Mouse (Mus musculus) erythroblast, embryonic 14.5 days (primary cell): ENCODE results near the gene Vstm4. TPM values are rescaled to one million over a fixed set of nuclear protein-coding genes. Genes with fewer than 3 reads are reported as not detected.

Experiments
- H3K27me3 ChIP-seq: 2 replicates; pipeline ENCODE4 v1.6.1; 2012; ENCODE audit warnings: inconsistent platforms; ENCODE audit not compliant: control insufficient read depth
- H3K36me3 ChIP-seq: 2 replicates; pipeline ENCODE4 v1.6.1; 2012; ENCODE audit warnings: mild to moderate bottlenecking, inconsistent platforms; ENCODE audit not compliant: control insufficient read depth
- H3K4me1 ChIP-seq: 2 replicates; pipeline ENCODE4 v1.6.1; 2012; ENCODE audit warnings: inconsistent platforms; ENCODE audit not compliant: control insufficient read depth
- H3K4me3 ChIP-seq: replicated peaks from 2 replicates; pipeline ENCODE3; 2012; ENCODE audit warnings: moderate library complexity, mild to moderate bottlenecking, inconsistent platforms
- H3K9me3 ChIP-seq: 2 replicates; pipeline ENCODE4 v1.6.1; 2012; ENCODE audit warnings: low read length, inconsistent platforms, mixed read lengths; ENCODE audit not compliant: control insufficient read depth
- GATA1 ChIP-seq: IDR thresholded peaks from 2 replicates; pipeline ENCODE4 v1.6.1; 2012; ENCODE audit warnings: low read length, inconsistent platforms, mixed read lengths
- TAL1 ChIP-seq: IDR thresholded peaks from 3 replicates; pipeline ENCODE4 v1.6.1; 2012; ENCODE audit warnings: low read length, inconsistent platforms, mixed read lengths
- polyA plus RNA-seq: library from polyadenylated mRNA; stranded (reverse); fragments of >175 nt; gene quantifications from 2 replicates; pipeline ENCODE4 v1.2.3, GENCODE M21; 2012

Vstm4 gene
- polyA plus RNA-seq, 1 experiment: not detected

DNA sequence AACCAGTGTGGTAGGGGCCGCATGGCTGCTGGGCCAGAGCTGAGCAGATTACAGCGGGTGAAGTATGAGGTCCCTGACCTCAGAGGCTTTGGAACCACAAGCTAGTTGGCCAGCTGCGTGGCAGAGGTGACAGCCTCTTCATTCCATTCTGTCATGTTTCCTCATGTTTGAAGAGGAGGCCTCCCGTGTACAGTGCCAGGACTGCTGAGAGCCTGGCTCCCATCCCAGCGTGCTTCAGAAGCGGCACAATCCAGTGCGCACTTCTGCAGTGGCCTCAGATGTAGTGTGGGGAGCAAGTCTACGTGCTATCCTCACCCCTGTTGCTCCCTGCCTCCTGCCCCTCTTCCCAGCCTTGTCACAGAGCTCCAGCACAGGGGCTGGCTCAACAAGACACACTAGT lies 99.9 kb downstream of the Vstm4 start:
- Histone ChIP-seq H3K9me3 (no peaks in the 10 kb centered on the region), H3K4me1 (no peaks in the 10 kb centered on the region), H3K27me3 (no peaks in the 10 kb centered on the region), H3K36me3 (no peaks in the 10 kb centered on the region), H3K4me3 (no peak overlapping the region)
- TF ChIP-seq GATA1 (no peak), TAL1 (no peak)

DNA sequence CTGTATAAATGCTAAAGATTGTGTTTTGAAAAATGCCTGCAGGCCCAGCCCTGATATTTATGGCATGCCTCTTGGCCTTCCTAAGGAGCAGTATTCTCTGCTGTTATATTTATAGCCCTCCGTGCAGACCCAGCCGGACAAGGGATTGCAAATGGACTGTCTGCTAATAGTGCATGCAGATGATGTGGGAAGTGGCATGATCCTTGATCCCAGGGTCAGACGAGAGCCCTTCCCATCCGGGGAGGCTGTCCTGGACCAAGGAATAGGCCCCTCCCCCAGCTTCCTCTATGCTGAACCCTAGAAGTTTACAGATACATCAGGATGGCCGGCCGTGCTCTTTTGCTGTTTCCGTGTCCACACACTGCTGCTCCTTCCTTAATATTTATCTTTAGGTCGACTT lies 102.1 kb downstream of the Vstm4 start:
- H3K36me3 ChIP-seq: no peaks in the 10 kb centered on the region
- no peak overlapping the region for H3K4me3 ChIP-seq
- TF ChIP-seq GATA1 (no peak), TAL1 (no peak)
- no peaks in the 10 kb centered on the region for H3K27me3 ChIP-seq
- no peaks in the 10 kb centered on the region for H3K9me3 ChIP-seq
- no peaks in the 10 kb centered on the region for H3K4me1 ChIP-seq

DNA sequence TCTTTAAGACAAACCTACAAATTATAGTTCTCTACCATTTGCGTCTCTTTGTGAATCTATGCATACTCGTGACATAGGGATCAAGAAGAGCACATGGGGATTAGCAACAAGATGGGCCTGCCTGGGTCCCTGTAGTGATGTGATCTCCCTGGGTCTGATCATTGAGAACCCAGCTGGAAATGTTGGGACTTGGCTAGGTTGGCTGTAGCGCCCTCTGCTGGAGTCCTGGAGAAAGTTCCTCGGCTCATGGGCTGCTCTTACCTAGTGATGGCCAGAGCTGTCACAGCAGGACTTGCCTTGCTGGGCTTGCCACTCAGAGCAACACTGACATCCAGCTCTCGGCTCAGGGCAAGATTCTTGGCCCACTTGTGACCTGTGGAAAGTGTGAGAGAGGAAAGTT lies 103.9 kb downstream of the Vstm4 start:
- Histone ChIP-seq H3K4me1 (no peaks in the 10 kb centered on the region), H3K9me3 (no peaks in the 10 kb centered on the region), H3K36me3 (no peaks in the 10 kb centered on the region), H3K4me3 (no peak overlapping the region), H3K27me3 (no peaks in the 10 kb centered on the region)
- TF ChIP-seq GATA1 (no peak), TAL1 (no peak)

DNA sequence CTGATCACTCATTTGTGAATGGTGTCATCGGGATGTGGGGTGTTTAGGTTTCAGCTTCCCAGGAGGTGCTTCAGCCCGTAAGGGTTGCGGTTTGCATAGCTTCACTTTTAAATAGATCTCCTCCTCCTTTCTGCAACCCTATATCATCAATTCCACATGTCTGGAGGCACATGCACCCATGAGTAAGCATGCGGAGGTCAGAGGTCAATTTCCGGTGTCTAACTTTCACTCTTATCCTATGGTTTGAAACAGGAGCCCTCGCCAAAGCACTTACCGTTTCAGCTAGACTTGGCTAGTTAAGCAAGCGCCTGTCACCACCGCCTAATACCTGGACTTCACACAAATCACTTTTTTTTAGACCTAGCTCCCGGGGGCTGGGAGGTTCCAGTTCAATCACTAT lies 108.2 kb downstream of the Vstm4 start:
- H3K27me3 ChIP-seq: no peaks in the 10 kb centered on the region
- TF ChIP-seq TAL1: no peak
- no peak for TF ChIP-seq GATA1
- H3K4me1 ChIP-seq: no peaks in the 10 kb centered on the region
- no peaks in the 10 kb centered on the region for H3K36me3 ChIP-seq
- no peaks in the 10 kb centered on the region for H3K9me3 ChIP-seq
- H3K4me3 ChIP-seq: no peak overlapping the region

DNA sequence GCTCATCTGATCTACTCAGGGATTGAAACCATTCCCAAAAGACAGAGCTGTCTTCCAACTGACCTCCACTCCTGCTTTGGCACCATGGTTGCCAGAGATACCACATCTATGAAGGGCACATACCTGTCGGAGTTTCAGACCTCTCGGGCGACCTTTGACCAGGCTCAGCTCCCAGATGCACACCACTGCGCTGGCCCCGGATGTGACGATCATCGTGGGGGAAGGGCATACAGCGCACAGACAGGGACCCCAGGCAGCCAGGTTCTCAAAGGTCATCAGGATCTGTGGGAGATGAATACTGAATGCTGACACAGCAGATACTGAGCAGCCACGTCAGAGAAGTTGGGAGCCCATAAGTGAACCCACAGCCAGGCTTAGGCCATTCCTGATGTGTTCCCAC lies 114.1 kb downstream of the Vstm4 start:
- no peak for TF ChIP-seq GATA1
- TF ChIP-seq TAL1: no peak
- Histone ChIP-seq H3K4me1 (no peaks in the 10 kb centered on the region), H3K4me3 (no peak overlapping the region), H3K36me3 (no peaks in the 10 kb centered on the region), H3K27me3 (no peaks in the 10 kb centered on the region), H3K9me3 (no peaks in the 10 kb centered on the region)

DNA sequence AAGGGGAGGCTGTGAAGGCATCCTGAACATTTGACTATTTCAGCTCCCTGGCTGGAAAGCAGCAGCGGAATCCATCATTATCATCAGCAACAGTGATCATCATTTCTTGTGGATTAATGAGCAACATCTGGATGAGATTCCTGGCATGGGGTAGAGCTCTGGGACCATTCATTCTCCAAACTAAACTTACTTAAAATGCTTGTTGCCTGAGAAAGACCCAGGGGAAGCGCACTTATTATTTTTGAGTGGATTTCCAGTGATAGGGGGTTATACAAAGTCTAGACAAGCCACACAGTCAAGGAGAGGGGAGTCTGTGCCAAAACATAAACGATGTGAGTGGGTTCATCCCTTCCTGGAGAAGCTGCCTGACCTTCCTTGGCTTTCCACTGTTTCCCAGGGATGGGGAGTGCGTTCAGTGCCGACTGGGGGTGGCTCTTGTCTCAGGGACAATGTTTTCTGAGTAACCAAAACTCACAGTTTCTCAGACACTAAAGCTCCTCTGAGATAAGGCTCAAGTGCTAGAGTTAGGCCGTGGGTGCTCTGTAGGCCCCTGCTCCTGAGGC lies 127.7 kb downstream of the Vstm4 start:
- Histone ChIP-seq H3K4me3 (no peak overlapping the region), H3K9me3 (no peaks in the 10 kb centered on the region), H3K4me1 (no peaks in the 10 kb centered on the region), H3K27me3 (no peaks in the 10 kb centered on the region), H3K36me3 (no peaks in the 10 kb centered on the region)
- TF ChIP-seq TAL1: no peak
- no peak for TF ChIP-seq GATA1

DNA sequence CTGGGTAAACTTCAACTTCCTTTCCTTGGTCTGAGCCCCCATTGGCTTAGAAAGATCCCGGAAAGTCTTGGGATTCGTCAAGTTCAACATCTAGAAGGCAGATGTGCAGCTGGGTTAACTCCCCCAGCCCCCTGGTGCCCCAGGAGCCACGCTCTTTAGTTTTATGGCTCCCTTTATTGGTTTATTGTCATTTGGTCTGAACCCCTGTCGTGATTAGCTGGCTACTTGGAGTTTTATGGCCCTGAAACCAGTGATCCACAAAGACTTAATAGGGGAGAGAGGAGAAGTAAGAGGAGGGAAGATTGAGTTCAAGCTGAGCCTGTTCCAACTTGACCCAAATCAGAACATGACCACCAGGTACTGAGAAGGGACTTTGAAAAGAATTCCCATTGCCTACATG lies 130.1 kb downstream of the Vstm4 start:
- Histone ChIP-seq H3K36me3 (no peaks in the 10 kb centered on the region), H3K9me3 (no peaks in the 10 kb centered on the region)
- TF ChIP-seq GATA1 (no peak), TAL1 (no peak)

More for the DNA sequence above, 130.1 kb downstream of the Vstm4 start:
- H3K27me3 ChIP-seq: no peaks in the 10 kb centered on the region
- no peaks in the 10 kb centered on the region for H3K4me1 ChIP-seq
- no peak overlapping the region for H3K4me3 ChIP-seq

Other genes with a start within 250 kb of the Vstm4 start
- not detected in 2 replicates for gene 3425401B19Rik, start 171.5 kb upstream of the Vstm4 start, polyA plus RNA-seq
- gene Tmem273, start 70.8 kb upstream of the Vstm4 start, polyA plus RNA-seq: not detected in 2 replicates
- not detected in 2 replicates for gene Fam170b, start 22.8 kb upstream of the Vstm4 start, polyA plus RNA-seq
- gene Lrrc18, start 134.6 kb downstream of the Vstm4 start, polyA plus RNA-seq: not detected in 2 replicates